Mouse (Mus musculus): Measurements from ENCODE around the gene Sbk1.

The Sbk1 gene

GRCm38 (mm10) chr7:126271712-126272683, at the start of gene Sbk1:
TSS of gene Sbk1 (plus strand) at chr7:126272619.
- DNase-seq: peak; percentile 88

GRCm38 (mm10) chr7:126222753-126223152, 49.7 kb upstream of the Sbk1 start:
- DNase-seq: no peak

- no peak for DNase-seq
These were observed 46.3 kb upstream of the Sbk1 start for GRCm38 (mm10) chr7:126226136-126226535.

DNA sequence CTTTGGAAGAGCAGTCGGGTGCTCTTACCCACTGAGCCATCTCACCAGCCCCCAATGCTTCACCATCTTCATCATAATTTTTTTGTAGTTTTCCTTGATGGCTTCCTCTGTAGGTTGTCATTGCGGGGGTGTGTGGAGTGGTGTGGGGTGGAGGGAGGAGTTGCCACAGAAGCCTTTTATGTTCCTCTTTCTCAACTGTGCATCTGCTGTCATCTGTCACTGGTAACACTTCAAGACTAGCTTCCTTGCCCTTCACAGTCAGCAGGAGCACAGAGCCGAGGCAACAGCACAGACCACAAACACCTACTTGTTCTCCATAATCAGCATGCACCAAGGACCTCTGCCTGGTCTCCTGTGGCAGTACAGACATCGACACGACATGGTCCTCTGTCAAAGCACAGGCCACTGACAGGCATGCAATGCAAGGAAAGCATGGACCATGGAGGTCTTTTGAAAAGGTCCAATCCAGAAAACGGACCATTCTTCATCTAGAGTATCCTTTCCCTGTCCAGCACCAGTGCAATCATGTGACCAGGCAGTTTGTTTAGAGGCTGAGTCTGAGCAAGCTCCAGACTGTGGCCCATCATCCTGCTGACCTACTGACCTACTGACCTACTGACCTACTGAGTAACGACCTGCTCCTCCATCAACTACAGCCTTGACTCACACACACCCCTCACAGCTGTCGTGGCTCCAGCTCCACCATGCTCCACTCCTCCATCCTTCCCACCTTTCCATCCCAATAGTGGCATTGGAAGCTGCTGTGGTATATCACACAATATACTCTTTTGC, 41.9 kb upstream of the Sbk1 start:
- DNase-seq: no peak

DNA sequence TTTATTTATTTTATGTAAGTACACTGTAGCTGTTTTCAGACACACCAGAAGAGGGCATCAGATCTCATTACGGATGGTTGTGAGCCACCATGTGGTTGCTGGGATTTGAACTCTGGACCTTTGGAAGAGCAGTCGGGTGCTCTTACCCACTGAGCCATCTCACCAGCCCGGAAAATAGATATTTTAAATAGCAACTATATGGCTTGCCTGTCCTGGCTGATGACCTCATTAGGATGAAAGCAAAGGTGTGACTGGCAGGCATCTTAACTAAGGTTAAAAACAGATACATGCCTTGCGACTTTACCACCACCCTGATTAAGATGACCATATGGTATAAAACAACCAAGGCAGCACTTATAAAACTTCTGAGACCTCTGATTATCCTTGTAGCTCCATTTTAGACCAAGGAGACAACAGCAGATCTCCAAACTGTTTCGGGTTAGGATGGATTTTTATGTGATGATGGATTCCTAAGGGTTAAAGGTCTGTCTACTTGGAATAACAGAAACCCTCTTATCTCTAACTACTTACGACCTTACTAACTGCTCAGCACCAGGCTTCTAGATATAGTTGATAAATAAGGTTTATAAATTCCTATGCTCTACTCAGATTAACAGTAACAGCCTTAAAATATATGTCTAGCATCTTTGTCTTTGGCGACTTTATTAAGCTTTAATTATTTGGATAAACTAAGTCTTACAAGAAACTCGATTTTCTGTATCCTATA, 39.9 kb upstream of the Sbk1 start:
- no peak for DNase-seq

DNA sequence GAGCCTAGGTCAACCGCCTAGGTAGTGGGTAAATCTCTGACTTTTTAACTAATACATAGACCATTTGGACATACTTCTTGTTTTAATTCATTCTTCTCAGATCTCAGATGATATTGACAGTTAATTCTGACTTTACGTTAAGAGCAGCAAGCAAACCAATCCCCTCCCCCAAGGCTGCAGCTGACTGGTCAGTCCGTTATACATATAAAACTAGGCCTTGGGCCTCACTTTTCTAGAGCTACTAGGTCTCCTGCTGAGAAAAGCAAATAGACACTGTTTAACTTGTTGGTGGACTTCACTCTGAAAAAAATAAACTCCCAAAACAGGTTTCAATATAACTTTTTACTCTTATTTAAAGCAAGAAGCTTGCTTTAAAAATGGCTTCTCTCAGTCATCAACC, 37.8 kb upstream of the Sbk1 start:
- no peak for DNase-seq

GRCm38 (mm10) chr7:126236083-126236793, 36.2 kb upstream of the Sbk1 start:
- peak; percentile 23 for DNase-seq

DNA sequence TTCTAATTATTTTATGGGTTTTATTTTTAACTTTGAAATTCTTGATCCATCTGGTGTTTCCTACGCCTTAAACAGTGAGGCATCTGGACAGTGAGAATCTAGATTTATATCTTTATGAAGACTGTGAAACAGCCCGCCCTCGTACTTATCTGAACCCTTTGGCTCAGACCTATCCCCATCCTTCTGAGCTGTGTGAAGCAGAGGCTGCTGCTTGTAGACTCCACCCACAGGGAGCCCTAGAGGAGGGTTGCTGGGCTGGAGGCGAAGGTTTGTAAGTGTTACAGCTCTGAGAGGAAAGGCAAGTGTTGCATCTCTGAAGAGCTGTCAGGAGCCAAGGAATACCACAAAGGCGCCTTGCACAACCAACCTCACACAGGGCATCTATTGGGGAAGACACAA, 35.6 kb upstream of the Sbk1 start:
- no peak for DNase-seq

DNA sequence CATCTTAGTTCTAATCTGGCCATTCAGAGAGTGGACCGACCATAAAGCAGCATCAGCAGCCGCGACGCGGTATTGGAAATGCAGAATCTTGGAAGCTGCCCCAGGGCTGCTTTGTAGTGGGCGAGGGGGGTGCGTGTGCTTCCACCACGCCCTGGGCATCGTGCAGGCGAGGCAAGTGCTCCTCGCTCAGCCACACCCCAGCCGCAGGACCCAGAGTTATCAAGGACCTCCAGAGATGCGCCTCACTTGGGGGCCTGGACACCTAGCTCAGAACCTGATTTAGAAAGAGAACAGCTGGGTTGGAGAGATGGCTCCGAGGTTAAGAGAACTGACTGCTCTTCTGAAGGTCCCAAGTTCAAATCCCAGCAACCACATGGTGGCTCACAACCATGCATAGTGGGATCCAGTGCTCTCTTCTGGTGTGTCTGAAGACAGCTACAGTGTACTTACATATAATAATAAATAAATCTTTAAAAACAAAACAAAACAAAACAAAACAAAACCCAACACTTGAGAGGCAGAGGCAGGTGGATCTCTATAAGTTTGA, 31.5 kb upstream of the Sbk1 start:
- DNase-seq: no peak

DNA sequence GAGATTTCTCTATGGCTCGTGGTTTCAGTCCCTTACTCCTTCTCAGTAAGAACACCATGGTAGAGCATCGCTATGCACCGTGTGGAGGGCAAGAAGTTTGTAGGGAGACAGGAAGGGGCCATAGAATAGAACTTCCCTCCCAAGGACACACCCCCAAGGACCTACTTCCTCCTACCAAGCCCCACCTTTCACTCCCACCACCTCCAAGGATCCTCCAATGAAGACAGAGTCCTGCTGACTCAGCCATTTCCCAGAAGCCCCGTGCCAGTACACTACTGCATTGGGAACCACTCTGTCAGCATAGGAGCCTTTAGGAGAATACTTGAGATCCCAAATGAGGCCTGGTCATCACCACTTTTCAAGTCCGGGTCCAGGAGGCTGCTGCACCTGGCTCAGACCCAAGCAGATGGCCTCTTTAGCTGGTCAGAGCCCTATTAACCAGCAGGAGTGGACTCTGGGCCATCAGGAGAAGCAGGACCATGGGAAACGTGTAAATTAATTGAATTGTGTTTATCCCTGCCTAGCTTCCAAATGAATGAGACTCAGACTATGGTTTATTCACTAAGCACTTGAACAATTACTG, 28.2 kb upstream of the Sbk1 start:
- no peak for DNase-seq

GRCm38 (mm10) chr7:126248088-126248487, 24.3 kb upstream of the Sbk1 start:
- peak; percentile 30 for DNase-seq

GRCm38 (mm10) chr7:126248641-126249141, 23.7 kb upstream of the Sbk1 start:
- no peak for DNase-seq

DNA sequence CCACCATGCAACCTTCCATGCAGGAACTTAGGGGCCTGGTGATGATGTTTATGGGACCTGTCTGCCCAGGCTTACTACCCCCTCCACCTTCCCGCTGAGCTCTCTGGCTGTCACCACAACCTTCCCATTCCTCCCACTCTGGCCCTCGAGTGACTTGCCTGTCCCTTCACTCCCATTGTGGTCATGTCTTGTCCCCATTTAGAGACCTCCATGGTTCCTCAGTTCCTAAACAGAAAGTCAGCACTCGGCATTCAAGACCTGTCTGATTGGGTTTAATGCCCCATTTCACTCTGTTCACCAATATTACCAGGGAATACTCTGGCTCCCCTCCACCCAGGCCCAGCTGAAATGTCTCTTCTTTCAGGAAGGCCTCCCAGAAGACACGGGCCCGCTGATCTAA, 23.3 kb upstream of the Sbk1 start:
- no peak for DNase-seq

- no peak for DNase-seq
These were observed 22.4 kb upstream of the Sbk1 start for GRCm38 (mm10) chr7:126249986-126250385.

DNA sequence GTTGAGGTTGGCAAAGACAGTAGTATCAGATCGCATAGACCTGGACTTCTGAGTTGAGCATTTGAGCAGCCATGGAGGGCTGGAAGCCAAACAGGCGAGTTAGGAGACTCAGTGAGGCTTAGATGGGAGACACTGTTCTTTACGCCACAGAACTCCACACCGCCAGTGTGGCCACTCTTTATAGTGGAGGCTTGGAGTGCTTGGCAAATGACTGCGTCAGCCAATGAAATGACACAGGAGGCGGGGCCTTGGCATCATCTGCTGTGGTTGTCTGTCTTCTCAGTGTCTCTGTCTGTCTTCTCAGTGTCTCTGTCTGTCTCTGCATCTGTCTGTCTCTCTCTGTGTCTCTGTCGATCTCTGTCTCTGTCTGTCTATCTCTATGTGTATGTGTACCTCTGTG, 21.9 kb upstream of the Sbk1 start:
- no peak for DNase-seq

GRCm38 (mm10) chr7:126251698-126252097, 20.7 kb upstream of the Sbk1 start:
- no peak for DNase-seq

DNA sequence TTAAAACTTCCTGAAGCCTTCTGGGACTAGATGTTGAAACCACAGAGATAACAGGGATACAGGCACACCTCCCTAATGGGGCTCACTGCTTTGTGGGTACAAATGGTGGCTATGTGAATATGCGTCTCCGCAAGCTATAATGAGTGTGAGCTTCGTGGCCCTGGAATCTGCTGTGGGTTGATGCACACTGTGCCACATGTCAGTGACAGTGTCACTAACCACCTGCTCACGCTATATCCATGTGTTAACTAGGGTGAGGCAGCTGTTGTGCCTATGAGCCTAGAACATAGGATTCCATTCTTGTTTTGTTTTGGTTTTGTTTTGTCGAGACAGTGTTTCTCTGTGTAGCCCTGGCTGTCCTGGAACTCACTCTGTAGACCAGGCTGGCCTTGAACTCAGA, 20.2 kb upstream of the Sbk1 start:
- DNase-seq: no peak

- DNase-seq: peak; percentile 72
These were observed 11.9 kb upstream of the Sbk1 start for GRCm38 (mm10) chr7:126260280-126261210.

- DNase-seq: no peak
These were observed 10.6 kb upstream of the Sbk1 start for GRCm38 (mm10) chr7:126261823-126262222.

- no peak for DNase-seq
These were observed 8.5 kb upstream of the Sbk1 start for GRCm38 (mm10) chr7:126263964-126264363.
